Mouse (Mus musculus) hindbrain, postnatal 0 days (tissue): Measurements from ENCODE around the gene Slc35e1. TPM values are rescaled to one million over a fixed set of nuclear protein-coding genes. Genes with fewer than 3 reads are reported as not detected.

Experiments used
- ATAC-seq: fragments of 200-750 bp; cut with Nextera tagmentation; 2 replicates; pipeline ENCODE4 v1.8.0; 2017; ENCODE audit warnings: mild to moderate bottlenecking, moderate TSS enrichment, moderate library complexity
- DNase-seq: peaks from one replicate; pipeline ENCODE4 v3.0.0-alpha.2; 2015; ENCODE audit warnings: low spot score
- H3K27ac ChIP-seq: fragments of 300-500 bp; sonication (generic); 2 replicates; pipeline ENCODE4 v1.5.1; 2014; ENCODE audit warnings: mild to moderate bottlenecking
- H3K27me3 ChIP-seq: fragments of 300-500 bp; sonication (generic); 2 replicates; pipeline ENCODE4 v1.6.1; 2014; ENCODE audit warnings: low read length, mixed read lengths; ENCODE audit not compliant: insufficient read depth
- H3K36me3 ChIP-seq: fragments of 300-500 bp; sonication (generic); 2 replicates; pipeline ENCODE4 v1.6.1; 2014; ENCODE audit warnings: low read length, mixed read lengths; ENCODE audit not compliant: insufficient read depth
- H3K4me1 ChIP-seq: fragments of 300-500 bp; sonication (generic); 2 replicates; pipeline ENCODE4 v1.6.1; 2014; ENCODE audit warnings: antibody characterized with exemption, low read length, mixed read lengths; ENCODE audit not compliant: insufficient read depth
- H3K4me2 ChIP-seq: fragments of 300-500 bp; sonication (generic); 2 replicates; pipeline ENCODE4 v1.6.1; 2014; ENCODE audit warnings: low read depth, mild to moderate bottlenecking, low read length, moderate library complexity, mixed read lengths
- H3K4me3 ChIP-seq: fragments of 300-500 bp; sonication (generic); 2 replicates; pipeline ENCODE4 v1.5.1; 2014; ENCODE audit warnings: low read length
- H3K9ac ChIP-seq: fragments of 300-500 bp; sonication (generic); replicated peaks from 2 replicates; pipeline ENCODE4 v1.6.1; 2014; ENCODE audit warnings: mild to moderate bottlenecking, low read length, moderate library complexity, mixed read lengths
- H3K9me3 ChIP-seq: fragments of 300-500 bp; sonication (generic); 2 replicates; pipeline ENCODE4 v1.6.1; 2016; ENCODE audit warnings: low read length, mixed read lengths
- CTCF ChIP-seq: IDR thresholded peaks from 2 replicates; pipeline ENCODE4 v1.5.1; 2016; ENCODE audit warnings: antibody characterized with exemption, control low read depth, low read depth
- WGBS: fragments of 180-500 bp; shearing (Covaris S2); extraction: QIAGEN DNeasy Blood & Tissue Kit; methylation state at CpG from one replicate; pipeline ENCODE4 v1.1.7; 2014; 5-methylcytosine and 5-hydroxymethylcytosine counted together
- polyA plus RNA-seq: library from polyadenylated mRNA; unstranded; fragments of >200 nt; fragmentation: Nextera tagmentation; extraction: Ambion mirVana; gene quantifications from 2 replicates; pipeline ENCODE4 v1.2.1, GENCODE M21; 2015
- total RNA-seq: library from RNA; depleted of rRNA; stranded (reverse); fragments of >200 nt; gene quantifications from 2 replicates; pipeline ENCODE4 v1.2.3, GENCODE M21; 2014; rRNA removed

Slc35e1 gene
- total RNA-seq (57.3 and 65.8 TPM in 2 replicates), polyA plus RNA-seq (12.5 and 12.9 TPM in 2 replicates)

DNA sequence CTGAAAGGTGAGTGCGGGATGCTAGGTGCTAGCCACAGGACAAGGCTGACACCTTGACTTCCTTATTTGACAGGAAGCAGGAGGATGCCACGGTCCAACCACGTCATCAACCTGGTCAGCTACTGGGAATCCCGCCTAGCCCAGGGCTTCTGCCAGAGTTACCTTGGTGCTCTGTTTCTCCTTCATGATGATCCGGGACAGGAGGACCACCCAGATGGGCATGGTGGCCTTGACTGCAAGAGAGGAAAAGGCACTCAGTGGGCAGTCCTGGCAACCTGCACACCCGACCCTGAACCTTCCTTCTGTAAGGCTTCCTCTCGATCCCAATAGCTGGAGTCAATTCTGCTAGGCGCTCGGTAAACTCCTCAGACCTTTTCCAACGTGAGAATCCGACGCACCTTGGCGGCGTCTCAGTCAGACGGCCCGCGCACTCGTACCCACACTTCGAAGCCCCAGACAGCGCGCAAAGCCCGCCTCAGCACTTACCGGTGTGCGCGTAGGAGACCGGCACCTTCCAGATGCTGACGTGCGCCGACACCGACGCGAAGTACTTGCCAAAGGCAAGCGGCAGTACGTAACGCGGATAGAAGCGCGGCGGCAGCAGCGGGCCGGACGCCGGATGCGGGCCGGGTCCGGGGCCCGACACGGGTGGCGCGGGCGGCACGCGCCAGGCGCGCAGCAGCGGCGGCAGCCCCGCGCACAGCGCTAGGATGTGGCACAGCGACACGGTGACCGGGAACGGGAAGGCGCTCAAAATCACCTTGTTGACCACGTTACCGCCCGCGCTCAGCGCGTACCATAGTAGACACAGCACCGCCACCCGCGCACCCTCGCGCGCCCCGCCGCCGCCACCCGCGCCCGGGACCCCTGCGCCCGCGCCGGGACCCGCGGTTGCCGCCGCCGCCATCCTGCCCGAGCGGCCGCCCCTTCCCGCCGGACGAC lies at the start of gene Slc35e1:
Slc35e1 (minus strand) TSS at position 935 of the 942 bp plus-strand sequence.
- H3K27me3 ChIP-seq, result no peaks in the 10 kb centered on the region
- H3K36me3 ChIP-seq, result peaks cover 26% of the 10 kb centered on the region
- peak within 1 kb of the TSS; percentile 81 for H3K9ac ChIP-seq
- no peaks in the 10 kb centered on the region for H3K9me3 ChIP-seq
- H3K4me2 ChIP-seq, result peak within 1 kb of the TSS; percentile 89
- 1% methylated on average over 91 of the region's 98 CpGs for WGBS
- TF ChIP-seq CTCF, result no peak
- ATAC-seq (peak; percentile 68), DNase-seq (no peak)
- H3K4me1 ChIP-seq, result peaks cover 20% of the 10 kb centered on the region
- H3K27ac ChIP-seq, result peak within 1 kb of the TSS; percentile 85
- H3K4me3 ChIP-seq, result peak within 1 kb of the TSS; percentile 91

DNA sequence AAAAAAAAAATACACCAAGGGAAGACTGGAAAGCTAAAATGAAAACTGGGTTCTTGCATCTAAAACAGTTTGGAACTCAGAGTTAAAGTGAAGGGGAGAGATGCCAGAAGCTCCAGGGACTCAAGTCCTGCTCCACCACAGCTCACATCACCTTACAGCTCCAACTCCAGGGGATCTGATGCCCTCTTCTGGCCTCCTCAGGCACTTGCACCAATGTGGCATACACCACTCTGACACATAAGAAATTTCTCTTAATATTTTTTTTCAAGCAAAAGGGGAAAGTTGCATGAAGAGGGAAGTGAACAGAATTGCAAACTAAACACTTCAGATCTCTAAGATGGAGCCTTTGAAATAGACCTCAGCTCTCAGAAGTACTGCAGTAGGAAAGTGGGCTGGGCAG lies 46.8 kb upstream of the Slc35e1 start:
- Histone ChIP-seq H3K4me2 (no peak overlapping the region), H3K9me3 (no peaks in the 10 kb centered on the region), H3K4me3 (no peak overlapping the region), H3K27ac (no peak overlapping the region), H3K36me3 (peaks cover 5% of the 10 kb centered on the region; the same call in 1 of the 2 replicates), H3K9ac (no peak overlapping the region), H3K4me1 (no peaks in the 10 kb centered on the region), H3K27me3 (no peaks in the 10 kb centered on the region)
- no peak for ATAC-seq
- peak; percentile 35 for TF ChIP-seq CTCF
- no peak for DNase-seq

DNA sequence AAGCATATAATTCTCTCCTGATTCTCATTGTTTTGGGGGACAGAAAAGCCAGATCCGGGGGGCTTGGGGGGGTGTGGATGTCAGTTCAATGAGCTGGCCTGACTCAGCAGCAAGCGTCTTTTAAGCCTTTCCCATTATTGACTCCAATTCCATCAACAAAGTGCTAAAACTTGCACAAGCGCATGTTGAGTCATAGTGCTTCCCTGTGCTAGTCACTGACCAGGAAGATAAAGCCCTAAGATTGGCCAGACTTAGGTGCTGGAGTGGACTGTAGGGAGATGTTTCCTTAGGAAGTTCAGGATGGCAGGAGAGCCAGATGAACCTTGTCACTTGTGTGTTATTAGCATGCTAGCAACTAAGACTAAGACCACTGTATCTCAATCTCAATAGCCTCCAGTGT lies 42.5 kb upstream of the Slc35e1 start:
- Histone ChIP-seq H3K4me1 (no peaks in the 10 kb centered on the region), H3K4me2 (no peak overlapping the region), H3K27ac (no peak overlapping the region), H3K9me3 (no peaks in the 10 kb centered on the region), H3K4me3 (no peak overlapping the region), H3K9ac (no peak overlapping the region), H3K27me3 (no peaks in the 10 kb centered on the region), H3K36me3 (no peaks in the 10 kb centered on the region)
- DNase-seq, result no peak
- 98% methylated on average over 3 of the region's 3 CpGs for WGBS
- no peak for TF ChIP-seq CTCF
- no peak for ATAC-seq

DNA sequence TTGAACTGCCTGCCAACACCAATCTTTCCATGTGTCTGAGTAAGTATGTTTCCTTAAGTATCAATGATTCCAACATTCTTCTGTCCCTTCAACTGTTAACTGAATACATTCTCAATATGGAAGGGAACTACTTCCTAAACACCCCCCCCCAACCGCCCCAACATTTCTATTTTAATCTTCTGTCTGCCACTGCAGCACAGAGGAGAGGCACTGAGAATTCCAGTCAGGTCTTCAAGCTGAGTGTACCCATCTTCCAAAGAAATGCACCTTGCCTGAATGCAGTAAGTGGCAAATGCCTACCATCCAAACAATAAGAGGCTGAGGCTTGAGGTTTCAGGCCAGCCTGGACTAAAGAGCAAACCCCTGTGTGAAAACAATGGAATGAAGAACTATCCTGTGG lies 39.7 kb upstream of the Slc35e1 start:
- Histone ChIP-seq H3K4me2 (no peak overlapping the region), H3K4me1 (no peaks in the 10 kb centered on the region), H3K27ac (no peak overlapping the region), H3K27me3 (no peaks in the 10 kb centered on the region), H3K36me3 (no peaks in the 10 kb centered on the region), H3K9ac (no peak overlapping the region), H3K4me3 (no peak overlapping the region), H3K9me3 (no peaks in the 10 kb centered on the region)
- no peak for ATAC-seq
- DNase-seq, result no peak
- no peak for TF ChIP-seq CTCF
- 95% methylated on average over 1 of the region's 1 CpGs for WGBS

DNA sequence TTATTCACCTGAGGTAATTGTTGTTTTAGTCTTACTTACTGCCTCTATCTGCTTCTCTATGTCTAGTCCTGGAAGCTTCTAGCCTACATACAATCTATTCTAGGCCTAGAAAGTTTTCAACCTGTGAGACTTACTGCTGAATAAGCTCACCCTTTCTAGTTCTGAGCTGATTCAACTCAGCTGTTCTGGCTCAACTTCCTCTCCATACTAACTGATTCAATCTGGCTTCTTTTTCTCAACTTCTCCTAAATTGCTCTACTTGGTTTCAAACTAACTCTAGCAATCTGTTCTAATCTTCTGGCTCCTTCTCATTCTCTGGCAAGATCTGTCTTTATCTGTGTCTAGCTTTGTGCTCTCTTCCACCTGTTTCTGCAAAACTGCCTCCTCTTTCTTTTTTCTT lies 29.5 kb upstream of the Slc35e1 start:
- H3K27me3 ChIP-seq, result no peaks in the 10 kb centered on the region
- H3K27ac ChIP-seq, result no peak overlapping the region
- no peak overlapping the region for H3K4me2 ChIP-seq
- DNase-seq, result no peak
- no peaks in the 10 kb centered on the region for H3K36me3 ChIP-seq
- no peaks in the 10 kb centered on the region for H3K9me3 ChIP-seq
- H3K4me3 ChIP-seq, result no peak overlapping the region
- no peak for ATAC-seq
- no peak for TF ChIP-seq CTCF
- no peaks in the 10 kb centered on the region for H3K4me1 ChIP-seq
- H3K9ac ChIP-seq, result no peak overlapping the region

DNA sequence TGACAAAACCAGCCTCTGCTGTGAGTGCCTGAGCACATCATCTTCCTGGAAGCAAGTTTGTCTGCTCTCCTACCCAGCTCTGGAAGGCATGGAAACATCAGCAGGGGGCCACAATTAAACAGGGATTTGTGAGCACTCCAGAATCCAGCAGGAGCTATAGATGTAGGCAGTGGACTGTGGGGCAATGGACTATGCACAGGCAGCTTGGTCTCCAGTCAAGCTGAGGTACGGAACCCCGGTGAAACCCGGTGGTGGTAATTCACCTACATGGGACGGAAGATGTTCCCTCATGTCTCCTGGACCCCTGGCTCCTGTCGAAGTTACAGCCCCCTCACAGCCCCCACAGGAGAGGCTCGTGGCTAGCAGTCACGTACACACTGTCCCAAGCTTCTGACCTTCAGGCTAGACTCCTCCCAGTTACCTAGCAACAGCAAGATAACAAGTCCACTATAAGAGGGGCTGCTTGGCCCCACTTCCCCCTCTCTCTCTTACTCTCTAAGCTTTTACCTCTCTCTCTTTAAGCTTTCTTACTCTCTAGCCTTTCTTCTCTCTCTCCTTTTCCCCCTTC lies 25.1 kb upstream of the Slc35e1 start:
- WGBS, result 75% methylated on average over 7 of the region's 7 CpGs
- no peaks in the 10 kb centered on the region for H3K9me3 ChIP-seq

More for the DNA sequence above, 25.1 kb upstream of the Slc35e1 start:
- H3K4me1 ChIP-seq, result no peaks in the 10 kb centered on the region
- H3K4me3 ChIP-seq, result no peak overlapping the region
- ATAC-seq (no peak), DNase-seq (no peak)
- TF ChIP-seq CTCF, result no peak
- no peaks in the 10 kb centered on the region for H3K36me3 ChIP-seq
- H3K27ac ChIP-seq, result no peak overlapping the region
- H3K27me3 ChIP-seq, result no peaks in the 10 kb centered on the region
- no peak overlapping the region for H3K4me2 ChIP-seq
- no peak overlapping the region for H3K9ac ChIP-seq
